In the genomic region with DNA sequence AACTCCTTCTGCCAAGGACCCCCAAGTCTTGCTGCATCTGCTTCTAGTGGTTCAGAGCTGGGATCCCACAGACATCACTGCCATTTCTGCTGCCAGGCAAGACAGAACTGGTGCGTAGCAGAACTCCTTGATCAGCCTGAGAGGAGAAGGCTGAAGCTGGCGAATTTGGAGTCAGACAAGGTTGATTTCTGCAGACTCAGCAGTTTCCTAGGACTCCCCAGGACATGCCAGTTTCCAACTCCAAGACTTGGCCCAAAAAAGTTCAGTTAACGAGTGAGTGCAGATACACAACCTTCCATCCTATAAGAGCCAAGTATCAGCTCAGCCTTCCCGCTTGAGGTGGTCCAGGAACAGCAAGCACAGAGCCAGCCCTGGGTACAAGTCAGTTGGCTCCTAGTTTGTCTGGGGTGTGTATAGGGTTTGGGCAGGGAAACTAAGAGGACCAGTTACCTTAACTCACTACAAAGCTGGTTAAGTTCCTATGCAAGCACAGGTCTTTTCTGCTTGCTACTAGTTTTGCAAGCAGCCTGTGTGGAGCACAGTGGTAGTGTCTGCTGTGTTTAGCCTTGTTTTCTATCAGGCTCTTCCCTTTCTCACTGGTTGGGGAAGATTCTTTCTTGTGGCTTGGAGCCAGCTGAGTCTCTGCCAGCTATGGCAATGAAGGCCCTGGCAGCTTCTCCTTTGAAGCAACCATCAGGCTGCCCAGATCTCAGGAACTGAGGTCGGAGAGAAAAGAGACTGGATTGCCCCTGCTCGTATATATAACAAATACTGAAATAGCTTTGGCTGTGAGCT, we compare ENCODE assay signal across 9 mouse cellular contexts.
DNase-seq lines count a peak whose midpoint lies in the region; ATAC-seq and TF ChIP-seq lines count a peak whose summit lies in the region.
"Had no signal": no experiment of that assay in that cellular context is flagged by ENCODE, and none has a peak within 500 bp of the region (broad histone marks: within the 10 kb centered on the region; RNA-seq: fewer than 3 reads in every experiment).

No protein-coding gene starts in this region.

- peak; percentile 76 for DNase-seq in hindbrain, postnatal 0 days (ENCODE audit: low spot score)
- DNase-seq in adrenal gland, postnatal 25 days: peak; percentile 72
- DNase-seq in frontal cortex, postnatal 14 days (ENCODE audit: low spot score in 2 of 2): peak; percentile 23 to 32
- DNase-seq in layer of hippocampus, postnatal 10 days (ENCODE audit: low spot score in 2 of 2): peak; percentile 44 to 69
- peak; percentile 3 to 6 for DNase-seq in right cerebral cortex, postnatal 36 days (ENCODE audit: low spot score in 2 of 2)
- DNase-seq in liver, postnatal 0 days: no peak
- no peak for DNase-seq in B cell, adult 2 months

- 52% methylated on average over 6 of the region's 6 CpGs for WGBS in hindbrain, postnatal 0 days
- 78% methylated on average over 6 of the region's 6 CpGs for WGBS in hindbrain, embryonic 13.5 days
- WGBS in liver, postnatal 0 days (ENCODE audit: insufficient replicate concordance): 71% methylated on average over 6 of the region's 6 CpGs

- ATAC-seq in hindbrain, postnatal 0 days: peak; percentile 53
- no peak for ATAC-seq in hindbrain, embryonic 13.5 days (ENCODE audit: low FRiP score)
- ATAC-seq in liver, postnatal 0 days: no peak

- H3K36me3 ChIP-seq in hindbrain, postnatal 0 days (ENCODE audit: insufficient read depth, low read length): no peaks in the 10 kb centered on the region
- no peaks in the 10 kb centered on the region for H3K36me3 ChIP-seq in hindbrain, embryonic 13.5 days
- H3K36me3 ChIP-seq in liver, postnatal 0 days (replicated peaks; ENCODE audit: insufficient read depth, low read length): no peaks in the 10 kb centered on the region
- H3K36me3 ChIP-seq: G1E had no signal

- no peak for TF ChIP-seq EP300 in liver, postnatal 0 days (IDR thresholded peaks at IDR 0.05; ENCODE audit: low read depth)

- H3K27me3 ChIP-seq in hindbrain, postnatal 0 days (ENCODE audit: insufficient read depth, low read length): no peaks in the 10 kb centered on the region
- no peaks in the 10 kb centered on the region for H3K27me3 ChIP-seq in hindbrain, embryonic 13.5 days
- no peaks in the 10 kb centered on the region for H3K27me3 ChIP-seq in liver, postnatal 0 days (ENCODE audit: insufficient read depth, low read length)

- H3K9me3 ChIP-seq in hindbrain, postnatal 0 days (ENCODE audit: low read length): no peaks in the 10 kb centered on the region
- no peaks in the 10 kb centered on the region for H3K9me3 ChIP-seq in hindbrain, embryonic 13.5 days
- H3K9me3 ChIP-seq in liver, postnatal 0 days (ENCODE audit: low read length): no peaks in the 10 kb centered on the region
- H3K9me3 ChIP-seq: G1E had no signal

- no peak overlapping the region for H3K4me3 ChIP-seq in hindbrain, postnatal 0 days (ENCODE audit: low read length)
- H3K4me3 ChIP-seq in hindbrain, embryonic 13.5 days: no peak overlapping the region
- no peak overlapping the region for H3K4me3 ChIP-seq in liver, postnatal 0 days (ENCODE audit: low read depth, low read length)

- 0 out of 2 replicates have a peak, but pooled peaks cover 3% of the 10 kb centered on the region for H3K4me1 ChIP-seq in hindbrain, postnatal 0 days (ENCODE audit: insufficient read depth, low read length)
- no peaks in the 10 kb centered on the region; the same call in 1 of the 2 replicates for H3K4me1 ChIP-seq in hindbrain, embryonic 13.5 days (replicated peaks)
- no peaks in the 10 kb centered on the region for H3K4me1 ChIP-seq in liver, postnatal 0 days (ENCODE audit: insufficient read depth)

- no peak for TF ChIP-seq CTCF in hindbrain, postnatal 0 days (IDR thresholded peaks at IDR 0.05; ENCODE audit: low read depth)
- no peak for TF ChIP-seq CTCF in liver, postnatal 0 days (IDR thresholded peaks at IDR 0.05; ENCODE audit: low read depth)

- H3K9ac ChIP-seq in hindbrain, postnatal 0 days (replicated peaks; ENCODE audit: low read length): no peak overlapping the region
- no peak overlapping the region for H3K9ac ChIP-seq in hindbrain, embryonic 13.5 days
- no peak overlapping the region for H3K9ac ChIP-seq in liver, postnatal 0 days (replicated peaks)

- H3K27ac ChIP-seq in hindbrain, postnatal 0 days: no peak overlapping the region
- H3K27ac ChIP-seq in hindbrain, embryonic 13.5 days: no peak overlapping the region
- no peak overlapping the region for H3K27ac ChIP-seq in liver, postnatal 0 days (ENCODE audit: low read depth)

- no peak overlapping the region for H3K4me2 ChIP-seq in hindbrain, postnatal 0 days (ENCODE audit: low read depth, low read length)
- no peak overlapping the region for H3K4me2 ChIP-seq in hindbrain, embryonic 13.5 days
- H3K4me2 ChIP-seq in liver, postnatal 0 days (ENCODE audit: low read depth, low read length): no peak overlapping the region

Comparison
In these comparisons a context has a peak if more than half of its experiments do, and no peak if none do; other contexts are left out.
1. DNase-seq: peak in hindbrain, postnatal 0 days (single experiment), adrenal gland, postnatal 25 days (single experiment), frontal cortex, postnatal 14 days (2 of 2), layer of hippocampus, postnatal 10 days (2 of 2) and right cerebral cortex, postnatal 36 days (2 of 2); none in liver, postnatal 0 days (single experiment) and B cell, adult 2 months (0 of 2).